Mouse (Mus musculus) T-helper 2 cell (primary cell): ENCODE results near the gene Trabd.

Experiments
- in situ Hi-C: fragments of 300-600 bp; cut with MboI, MseI; formaldehyde crosslinking; loops from one replicate; pipeline ENCODE4 v1.15.1; 2025; ENCODE audit warnings: high pct_unique_total_duplicates

The Trabd gene

DNA sequence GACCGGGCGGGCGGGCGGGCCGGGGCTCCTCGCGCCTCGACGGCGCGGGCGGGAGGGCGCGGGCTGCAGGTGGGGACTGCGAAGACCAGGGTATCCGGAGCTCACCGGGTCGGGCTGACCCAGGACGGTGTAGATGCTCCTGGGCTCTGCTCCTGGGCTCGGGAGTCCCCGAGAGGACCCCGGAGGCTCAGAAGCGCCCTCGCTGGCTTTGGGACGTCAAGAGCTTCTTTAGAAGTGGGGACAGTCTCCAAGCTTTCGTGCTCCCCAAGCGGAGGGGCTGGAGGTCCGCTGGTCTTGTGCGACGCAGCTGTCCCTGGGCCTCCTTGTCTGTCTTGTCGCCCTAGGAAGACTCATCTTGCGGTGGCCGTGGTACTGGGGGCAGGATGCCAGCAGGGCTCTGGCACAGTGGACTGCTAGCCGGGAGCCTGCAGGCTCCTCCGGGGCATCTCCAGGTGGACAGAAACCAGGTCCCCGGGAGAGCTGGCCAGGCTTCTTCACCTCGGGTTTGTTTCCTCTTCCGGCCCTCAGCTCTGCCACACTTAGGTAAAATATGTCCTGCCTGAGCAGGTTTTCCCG is 1.3 kb downstream of the Trabd start:
- in situ Hi-C loops: no loop called here

DNA sequence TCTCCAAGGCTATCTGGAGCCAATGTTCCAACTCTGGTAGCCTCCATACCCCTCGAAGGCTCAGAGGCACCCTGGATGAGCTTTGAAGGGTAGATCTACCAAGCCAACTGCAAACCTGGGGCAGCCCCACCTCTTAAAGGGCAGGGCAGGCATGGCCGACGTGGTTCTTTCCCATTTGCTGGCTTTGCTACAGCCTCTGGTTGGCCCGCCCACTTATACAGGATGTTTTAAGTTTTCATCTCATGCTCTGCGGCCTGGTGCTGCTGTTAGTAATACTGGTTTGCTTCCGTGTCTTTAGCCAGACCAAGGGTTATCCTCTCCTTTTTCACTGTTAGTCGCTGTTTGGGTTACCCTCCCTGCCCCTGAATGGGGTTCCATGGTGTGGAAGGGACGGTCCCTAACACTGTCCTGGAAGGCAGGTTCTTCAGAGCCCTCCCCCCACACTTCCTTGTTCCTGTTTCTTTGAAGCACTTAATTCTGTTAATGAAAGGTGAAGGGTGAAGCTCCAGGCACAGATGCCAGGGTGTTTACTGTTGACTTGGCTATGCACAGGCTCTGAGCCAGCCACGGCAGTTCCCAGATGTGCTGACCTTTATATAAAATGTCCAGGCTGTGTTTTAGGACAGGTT is 3.4 kb downstream of the Trabd start:
- in situ Hi-C loops: no loop called here

DNA sequence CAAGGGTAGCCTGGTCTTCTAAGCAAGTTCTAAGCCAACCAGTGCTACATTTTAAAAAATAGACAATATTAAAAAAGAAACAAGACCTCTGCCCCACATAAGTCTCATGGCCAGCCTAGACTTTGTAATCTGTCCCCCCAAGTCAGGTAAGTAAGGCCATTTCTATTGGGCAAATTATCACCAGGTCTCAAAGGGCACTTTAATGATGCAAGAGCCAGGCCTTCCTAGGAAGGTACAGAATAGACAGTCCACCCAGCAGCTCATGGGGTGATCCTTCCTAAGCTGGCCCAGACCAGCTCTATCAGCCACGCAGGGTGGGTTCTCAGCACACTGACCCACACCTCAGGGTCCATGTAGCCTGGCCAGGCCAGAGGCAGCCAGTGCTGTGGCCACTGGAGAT is 9.0 kb downstream of the Trabd start:
- in situ Hi-C loops: no loop called here

DNA sequence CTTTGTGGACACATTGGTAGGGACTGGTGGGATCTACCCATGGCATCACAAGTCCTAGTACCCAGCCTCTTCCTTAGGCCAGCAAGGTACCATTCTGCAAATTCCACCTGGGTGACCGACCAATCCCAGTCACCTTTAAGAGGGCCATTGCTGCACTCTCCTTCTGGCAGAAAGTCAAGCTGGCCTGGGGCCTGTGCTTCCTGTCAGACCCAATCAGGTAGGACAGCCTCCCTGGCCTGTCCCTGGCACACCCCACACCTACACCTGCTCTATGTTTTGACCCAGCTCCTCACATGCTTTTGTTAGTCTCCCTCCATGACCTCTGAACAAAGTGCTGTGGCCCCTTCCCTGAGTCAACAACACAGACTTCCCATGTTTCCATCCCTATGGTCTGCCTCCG is 9.9 kb downstream of the Trabd start:
- in situ Hi-C loops: no loop called here

DNA sequence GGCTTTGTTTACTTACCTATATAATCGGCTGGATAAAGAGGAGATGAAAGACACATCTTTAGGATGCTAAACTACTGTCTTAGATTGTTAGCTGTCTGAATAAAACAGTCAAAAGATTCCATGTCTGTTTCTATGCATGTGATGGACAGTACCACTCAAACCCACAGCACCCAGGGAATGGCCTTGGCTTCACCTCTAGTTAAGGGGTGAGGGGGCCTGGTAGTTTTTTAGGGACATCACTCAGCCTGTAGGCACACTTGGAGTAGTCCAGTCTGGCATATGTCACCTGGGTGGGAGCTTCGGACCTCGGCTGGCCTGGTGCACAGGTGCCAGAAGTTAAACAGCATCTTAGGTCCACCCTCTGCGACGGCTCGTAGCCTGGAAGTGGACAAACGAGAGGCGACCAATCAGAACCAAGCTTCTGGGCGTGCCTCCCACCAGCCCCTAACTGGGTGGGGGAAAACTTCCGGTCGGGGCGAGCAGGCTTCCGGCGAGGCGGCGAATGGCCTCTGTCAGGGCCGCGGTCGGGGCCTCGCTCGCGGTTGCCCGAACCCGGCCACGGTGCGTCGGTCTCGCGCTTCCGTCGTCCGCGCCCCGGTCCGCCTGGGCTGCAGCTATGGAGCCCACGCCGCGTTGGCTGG is 13.8 kb downstream of the Trabd start, which contains the start of gene Selenoo:
TSS of gene Selenoo (plus strand) at position 478 of the 641 bp plus-strand sequence.
- in situ Hi-C loops: no loop called here

DNA sequence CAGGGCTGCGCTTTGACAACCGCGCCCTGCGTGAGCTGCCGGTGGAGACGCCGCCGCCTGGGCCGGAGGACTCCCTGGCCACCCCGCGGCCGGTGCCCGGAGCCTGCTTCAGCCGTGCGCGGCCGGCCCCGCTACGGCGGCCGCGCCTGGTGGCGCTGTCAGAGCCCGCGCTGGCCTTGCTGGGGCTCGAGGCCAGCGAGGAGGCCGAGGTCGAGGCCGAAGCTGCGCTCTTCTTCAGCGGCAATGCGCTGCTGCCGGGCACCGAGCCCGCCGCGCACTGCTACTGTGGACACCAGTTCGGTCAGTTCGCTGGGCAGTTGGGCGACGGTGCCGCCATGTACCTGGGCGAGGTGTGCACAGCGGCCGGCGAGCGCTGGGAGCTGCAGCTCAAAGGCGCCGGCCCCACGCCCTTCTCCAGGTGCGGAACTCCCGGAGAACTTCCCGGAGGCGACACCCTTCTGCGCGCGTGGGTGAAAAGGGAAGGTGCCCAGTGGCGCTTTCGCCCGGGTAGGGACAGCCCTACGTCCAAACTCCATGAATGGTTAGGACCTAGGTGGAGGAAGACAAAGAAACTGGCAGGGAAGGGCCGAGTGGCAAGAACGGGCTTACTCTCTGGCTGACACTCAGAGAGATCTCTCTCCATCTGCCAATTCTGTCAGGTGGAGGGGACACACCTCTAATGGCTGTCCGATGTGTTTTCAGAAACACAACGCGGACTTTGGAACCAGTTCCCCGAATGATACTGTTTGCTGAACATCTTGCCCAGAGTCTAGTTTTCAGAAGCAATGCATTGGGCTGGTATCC is 14.5 kb downstream of the Trabd start:
- in situ Hi-C loops: no loop called here

DNA sequence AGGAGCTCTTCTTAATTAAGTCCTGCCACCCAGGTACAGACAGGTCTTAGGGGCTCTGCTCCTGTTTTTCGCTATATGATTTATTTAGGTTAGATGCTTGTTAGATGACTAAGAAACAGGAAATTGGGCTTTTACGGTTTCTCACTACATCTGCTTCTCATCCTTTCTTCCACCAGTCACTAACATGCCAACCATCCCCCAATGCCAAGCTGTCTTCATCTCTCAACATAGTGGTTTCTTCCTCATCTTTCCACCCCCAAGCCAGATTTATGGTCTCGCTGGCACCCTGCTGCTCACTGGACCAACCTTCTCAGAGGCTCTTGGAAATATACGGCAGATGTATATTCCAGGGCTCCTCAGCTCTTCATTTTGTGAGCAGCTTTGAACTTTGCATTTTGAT is 15.7 kb downstream of the Trabd start:
- in situ Hi-C loops: no loop called here

DNA sequence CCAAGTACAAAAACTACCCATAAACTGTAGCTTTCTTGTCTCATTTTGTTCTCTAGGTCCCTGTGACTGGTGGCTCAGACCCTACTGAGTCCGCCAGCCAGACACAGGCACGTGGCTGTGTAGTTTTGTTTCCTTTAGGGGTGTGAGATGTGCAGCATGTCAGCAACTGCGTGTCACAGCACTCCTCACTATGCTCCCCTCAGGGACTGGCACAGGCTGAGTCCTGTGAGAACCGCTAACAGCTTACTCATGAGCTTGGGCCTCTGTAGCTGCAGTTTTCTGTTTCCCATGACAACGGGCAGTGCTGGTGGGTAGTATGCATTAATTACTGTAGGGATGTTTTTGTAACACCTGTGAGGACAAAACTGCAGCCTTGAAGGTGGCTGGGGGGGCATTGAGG is 17.3 kb downstream of the Trabd start:
- in situ Hi-C loops: no loop called here

DNA sequence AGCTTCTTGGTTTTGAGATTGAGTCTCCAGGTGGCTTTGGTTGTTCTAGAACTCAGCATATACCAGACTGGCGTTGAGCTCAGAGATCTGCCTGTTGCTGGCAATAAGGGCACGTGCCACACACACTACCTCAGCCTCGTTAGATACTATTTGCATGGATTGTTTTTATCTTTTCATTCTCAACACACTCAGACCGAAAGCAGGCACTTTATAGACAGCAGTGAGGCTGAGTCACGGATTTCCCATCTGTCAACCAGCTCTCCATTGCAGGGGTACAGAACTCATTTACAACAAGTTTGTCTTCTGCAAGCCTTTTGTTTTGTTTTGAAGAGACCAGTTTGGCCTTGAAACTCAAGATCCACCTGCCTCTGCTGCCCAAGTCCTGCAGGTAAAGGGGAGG is 22.5 kb downstream of the Trabd start:
- in situ Hi-C loops: no loop called here

DNA sequence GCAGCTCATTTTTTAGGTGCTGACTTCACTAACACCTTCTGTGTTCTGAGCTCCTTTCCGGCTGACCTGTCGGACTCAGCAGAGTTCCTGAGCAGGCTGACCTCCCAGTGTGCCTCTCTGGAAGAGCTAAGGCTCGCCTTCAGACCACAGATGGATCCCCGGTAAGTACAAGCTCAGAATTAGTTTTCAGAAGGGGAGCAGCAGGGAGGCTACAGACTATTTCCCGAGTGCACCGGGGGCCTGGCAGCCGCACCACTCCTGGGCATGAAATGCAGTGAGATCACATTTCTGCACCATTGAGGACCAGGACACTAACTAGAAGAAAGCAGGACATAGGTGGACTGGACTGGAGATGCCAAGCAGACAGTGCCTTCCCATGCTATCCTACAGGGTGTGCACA is 23.7 kb downstream of the Trabd start:
- in situ Hi-C loops: no loop called here

DNA sequence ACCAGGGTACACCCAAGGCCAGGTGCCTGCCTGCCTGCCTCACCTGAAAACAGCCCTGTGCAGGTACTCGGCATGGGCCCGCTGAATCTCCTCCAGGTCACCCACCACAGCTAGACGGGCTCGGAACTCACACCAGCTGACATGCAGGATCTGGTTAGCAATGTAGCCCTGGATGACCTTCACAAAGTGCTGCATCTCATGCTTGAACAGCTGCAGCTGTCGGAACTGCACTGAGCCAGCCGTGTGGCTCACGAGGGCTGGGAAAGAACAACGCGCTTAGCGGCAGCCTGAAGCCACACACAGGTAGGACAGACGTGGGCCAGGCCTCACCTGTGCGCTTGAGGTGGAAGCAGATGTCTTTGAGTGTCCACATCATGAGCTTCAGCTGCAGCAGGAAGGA is 25.9 kb downstream of the Trabd start:
- in situ Hi-C loops: no loop called here

DNA sequence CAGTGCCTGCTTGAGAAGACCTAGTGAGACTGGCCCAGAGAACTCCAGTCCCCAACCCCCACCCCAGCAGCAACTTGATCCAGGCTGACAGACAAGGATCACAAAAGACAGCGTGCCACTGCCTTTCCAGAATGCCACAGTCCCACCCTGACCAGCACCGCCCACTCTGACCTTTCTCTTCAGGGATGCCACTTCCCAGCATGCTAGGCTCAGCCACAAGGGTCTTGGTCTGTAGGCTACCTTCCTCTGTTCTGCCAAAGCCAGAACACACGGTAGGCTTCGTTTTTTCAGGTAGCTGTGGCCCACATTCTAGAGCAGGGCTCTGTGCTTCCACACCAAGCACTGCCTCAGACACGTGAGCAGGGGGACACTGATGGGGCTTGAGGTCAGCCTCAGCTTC is 27.7 kb downstream of the Trabd start:
- in situ Hi-C loops: no loop called here

DNA sequence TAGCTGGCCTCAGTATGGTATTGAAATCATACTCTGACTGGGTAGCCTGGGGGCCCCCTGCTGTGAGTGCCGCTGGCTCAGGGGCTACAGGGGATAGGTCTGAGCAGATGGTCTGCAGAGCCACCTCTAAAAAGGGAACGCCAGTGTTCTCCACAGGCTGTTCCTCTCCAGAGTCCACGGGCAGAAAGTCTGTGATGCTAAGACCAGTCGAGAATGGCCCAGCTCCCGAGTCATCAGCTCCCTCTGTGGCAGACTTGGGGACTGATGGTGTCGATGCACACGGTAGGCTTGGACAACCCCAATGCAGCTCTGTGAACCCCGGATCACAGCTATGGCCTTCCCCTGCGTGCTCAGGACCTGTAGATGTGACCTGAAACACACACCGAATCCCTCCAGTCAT is 29.0 kb downstream of the Trabd start:
- in situ Hi-C loops: no loop called here

DNA sequence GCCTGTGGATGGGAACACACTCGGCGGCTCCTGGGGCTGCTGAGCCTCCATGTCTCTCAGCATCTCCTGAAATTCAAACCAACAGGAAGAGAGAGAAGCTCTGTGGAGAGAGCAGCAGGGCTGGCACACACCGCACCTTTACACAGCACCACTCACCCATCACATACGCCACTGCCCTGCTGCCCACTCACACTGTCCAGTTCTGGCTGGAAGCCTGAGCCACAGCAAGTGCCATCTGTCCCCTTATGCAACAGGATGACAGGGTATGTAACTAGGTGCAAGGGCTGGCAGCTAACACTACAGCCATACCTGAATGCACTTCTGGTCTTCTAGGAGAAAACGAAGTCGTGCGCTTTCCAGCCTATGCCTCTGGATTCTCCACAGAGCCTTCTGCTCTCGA is 29.5 kb downstream of the Trabd start:
- in situ Hi-C loops: no loop called here

DNA sequence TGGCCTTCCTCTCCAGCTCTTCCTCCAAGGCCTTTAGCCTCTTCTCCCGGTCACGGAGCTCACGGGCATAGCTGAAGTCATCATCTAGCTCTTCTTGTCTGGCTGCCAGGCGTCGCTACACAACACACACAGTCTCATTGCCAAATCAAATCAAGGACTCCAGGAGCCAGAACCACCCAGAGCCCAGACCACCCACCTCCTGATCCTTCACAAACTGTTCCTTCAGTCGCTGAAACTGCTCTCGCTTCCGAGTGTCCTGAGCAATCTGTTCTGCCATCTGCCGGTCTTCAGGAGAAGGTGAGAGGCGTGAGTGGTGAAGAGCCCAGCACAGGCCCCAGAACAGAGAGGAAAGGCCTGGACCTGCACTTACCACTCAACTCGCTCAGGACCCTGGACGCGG is 31.1 kb downstream of the Trabd start:
- in situ Hi-C loops: no loop called here

DNA sequence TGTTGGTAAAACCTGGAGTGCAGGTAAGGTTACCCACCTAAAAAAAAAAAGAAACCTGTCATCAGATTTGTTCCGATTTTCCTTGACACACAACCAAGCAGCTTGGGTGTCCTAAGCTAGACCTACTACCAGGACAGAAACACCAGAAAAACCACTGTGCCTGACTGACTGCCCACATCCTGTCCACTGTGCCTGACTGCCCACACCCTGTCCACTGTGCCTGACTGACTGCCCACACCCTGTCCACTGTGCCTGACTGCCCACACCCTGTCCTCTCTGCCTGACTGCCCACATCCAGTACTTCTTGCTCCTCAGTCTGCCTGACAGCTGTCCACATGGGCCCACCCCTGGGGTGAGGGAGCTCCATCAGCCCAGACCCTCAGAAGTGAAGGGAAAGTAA is 32.1 kb downstream of the Trabd start:
- in situ Hi-C loops: no loop called here

DNA sequence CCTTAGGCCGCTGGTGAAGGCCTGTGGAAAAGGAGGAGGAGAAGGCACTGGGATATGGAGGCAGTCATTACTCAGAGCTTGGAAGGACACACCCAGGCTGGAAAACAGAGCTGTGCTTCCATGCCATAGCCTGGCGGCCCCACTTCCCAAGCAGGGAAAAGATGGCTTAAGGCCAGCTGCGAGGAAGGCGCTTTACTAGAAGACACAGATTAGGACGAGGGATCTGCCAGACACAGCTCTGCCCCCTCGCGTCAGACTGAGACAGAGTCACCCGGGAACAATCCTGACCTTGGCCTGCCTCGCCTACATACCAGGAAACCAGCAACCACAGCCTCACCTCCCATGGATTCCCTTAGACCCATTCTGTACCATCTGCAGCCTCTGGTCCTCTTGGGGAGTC is 35.2 kb downstream of the Trabd start:
- in situ Hi-C loops: no loop called here

DNA sequence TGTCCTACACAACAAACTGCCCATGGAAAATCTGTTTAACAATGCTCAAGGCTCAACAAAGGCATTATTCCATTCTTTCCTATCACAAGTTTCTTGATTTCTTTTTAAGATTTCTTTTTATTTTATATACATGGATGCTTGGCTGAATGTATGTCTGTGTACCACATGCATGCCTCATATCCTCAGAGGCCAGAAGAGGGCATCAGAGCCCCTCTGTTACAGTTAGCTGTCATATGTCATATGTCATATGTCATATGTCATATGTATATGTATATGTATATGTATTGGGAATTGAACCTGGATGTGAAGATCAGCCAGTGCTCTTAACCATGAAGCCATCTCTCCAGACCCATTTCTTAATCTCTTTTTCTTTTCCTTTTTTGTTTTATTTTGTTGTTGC is 43.1 kb downstream of the Trabd start:
- in situ Hi-C loops: no loop called here

DNA sequence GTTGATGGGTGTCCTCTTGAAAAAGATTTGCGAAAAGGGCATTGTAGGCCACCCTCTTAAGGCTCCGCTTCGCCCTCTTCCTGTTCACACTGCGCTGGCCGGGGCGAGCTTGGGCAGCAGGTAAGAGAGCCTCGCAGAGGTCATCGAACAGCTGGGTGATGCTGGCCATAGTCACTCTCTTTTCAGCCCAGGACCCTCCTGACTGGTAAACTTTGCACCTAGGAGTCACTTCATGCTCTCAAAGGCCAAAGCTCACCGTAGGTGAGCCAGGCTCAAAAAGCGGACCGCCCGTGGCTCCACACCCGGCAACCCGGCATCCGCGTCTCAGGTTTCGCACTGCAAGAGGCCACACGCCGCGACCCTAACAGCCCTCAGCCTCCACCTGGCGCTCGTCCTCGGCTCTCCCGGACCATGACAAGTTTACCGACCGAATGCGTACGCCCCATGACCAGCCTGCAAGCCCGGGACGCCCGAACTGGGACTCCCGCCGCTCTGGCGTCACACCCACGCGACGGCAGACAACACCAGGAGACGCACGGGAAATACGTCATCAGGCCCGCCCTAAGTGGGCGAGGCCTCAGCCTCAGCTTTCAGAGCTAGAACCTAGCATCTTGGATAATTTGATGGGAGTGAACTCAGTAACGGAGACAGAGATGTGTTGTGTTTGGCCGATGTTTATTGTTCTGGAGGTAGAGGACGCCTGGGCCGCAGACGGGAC is 47.9 kb downstream of the Trabd start, which contains the start of gene Tubgcp6:
TSS of gene Tubgcp6 (minus strand) at position 464 of the 718 bp plus-strand sequence.
- in situ Hi-C loops: no loop called here

DNA sequence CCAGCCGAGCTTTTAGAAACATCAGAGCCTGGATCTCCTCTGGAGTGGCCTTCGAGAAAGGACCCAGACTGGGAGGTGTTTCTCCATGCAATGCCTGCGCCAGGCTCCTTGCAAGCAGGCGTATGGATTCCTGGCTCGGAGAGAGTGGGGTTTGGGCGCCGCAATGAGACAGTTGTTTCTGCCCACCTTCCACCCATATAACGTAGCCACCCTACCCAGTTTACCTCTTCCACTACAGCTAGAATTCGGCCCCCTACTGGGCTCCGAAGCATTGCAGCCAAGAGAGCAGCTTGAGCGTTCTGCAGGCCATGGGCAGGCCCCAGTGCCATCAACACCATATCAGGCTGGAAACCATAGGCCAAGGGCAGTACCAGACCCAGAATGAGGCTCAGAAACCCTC is 48.7 kb downstream of the Trabd start:
- in situ Hi-C loops: no loop called here

DNA sequence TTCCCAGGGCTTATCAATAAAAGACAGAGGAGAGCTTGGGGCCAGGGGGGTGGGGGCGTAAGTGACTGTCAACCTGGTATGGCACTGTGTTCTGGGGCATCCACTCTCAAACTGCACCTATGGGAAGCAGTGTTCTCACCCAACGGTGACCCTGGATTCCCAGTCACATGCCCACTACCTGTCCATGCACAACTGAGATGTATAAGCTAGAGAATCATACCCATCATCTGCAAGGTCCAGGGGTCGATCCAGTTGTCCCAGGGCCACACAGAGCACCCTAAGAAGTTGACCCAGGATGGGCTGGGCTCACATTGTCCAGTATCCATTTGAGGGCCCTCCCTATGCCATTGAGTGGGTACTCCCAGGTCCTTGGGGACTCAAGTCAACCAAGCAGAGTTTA is 49.4 kb downstream of the Trabd start:
- in situ Hi-C loops: no loop called here

DNA sequence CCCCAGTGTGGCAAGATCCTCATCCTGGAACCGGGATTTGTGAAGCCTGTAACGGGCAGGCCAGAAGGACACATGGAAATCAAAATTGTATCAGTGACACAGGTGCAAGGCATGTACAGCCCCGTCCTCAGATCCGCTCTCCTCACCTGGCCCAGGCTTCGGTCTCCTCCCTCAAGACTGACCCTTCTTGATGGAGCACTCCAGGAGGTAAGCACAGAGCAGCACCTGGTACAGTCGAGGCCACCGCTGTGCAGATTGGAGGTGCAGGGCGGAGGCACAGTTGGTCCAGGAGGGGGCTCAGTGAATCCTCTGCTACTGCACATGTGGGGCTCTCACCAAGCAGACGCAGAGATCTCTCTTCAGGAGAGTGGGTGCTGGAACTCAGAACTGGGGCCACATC is 50.4 kb downstream of the Trabd start:
- in situ Hi-C loops: no loop called here
